Mouse (Mus musculus): Measurements from ENCODE around the gene Eif4b.

DNA sequence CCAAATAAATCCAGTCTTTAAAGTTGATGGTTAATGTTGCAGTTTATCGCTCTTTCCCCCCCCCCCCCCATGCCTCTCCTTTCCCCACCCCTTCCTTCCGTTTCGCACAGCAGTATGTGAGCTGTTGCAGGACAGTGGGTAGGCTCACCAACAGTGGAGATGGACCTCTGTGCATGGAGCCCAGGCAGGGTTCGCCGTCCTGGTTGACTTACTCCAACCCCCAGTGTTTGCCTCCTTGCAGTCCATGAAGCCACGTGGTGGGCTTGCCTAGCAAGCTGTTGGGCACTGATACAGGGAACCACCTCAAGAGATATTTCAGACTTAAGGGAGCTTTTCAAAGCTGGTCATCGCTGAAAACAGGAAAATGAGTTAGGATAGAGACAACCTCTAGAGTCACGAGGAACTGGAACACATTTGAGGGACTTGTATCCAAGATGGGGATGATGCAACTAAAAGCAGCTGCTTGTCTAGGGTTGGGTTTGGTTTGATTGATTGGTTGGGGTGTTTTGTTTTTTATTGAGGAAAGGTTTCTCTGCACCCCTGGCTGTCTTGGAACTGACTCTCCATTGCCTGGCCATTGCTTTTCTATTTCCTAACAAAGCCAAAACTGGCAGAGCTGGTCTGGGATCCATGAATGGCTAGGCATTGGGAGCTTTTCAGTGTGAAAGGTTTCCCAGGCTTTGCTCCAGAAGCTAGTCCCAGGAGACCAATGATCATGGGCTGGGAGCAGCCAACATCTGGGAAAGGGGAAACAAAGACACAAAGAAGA lies 23.8 kb downstream of the Eif4b start:
- TF ChIP-seq CTCF (IDR thresholded peaks at IDR 0.05; ENCODE audit: low read depth, low read length) (no peak), POLR2A (IDR thresholded peaks at IDR 0.05; ENCODE audit: extremely low read depth, insufficient read depth, low read length) (no peak)
